Mouse (Mus musculus) right cerebral cortex, postnatal 4 days (tissue): ENCODE measurements around the gene Hexim1.
A peak's percentile ranks its signal among the peaks of the same experiment; 100 is the strongest.

Experiments used
- DNase-seq: peaks from one replicate; pipeline ENCODE4 v3.0.0-alpha.2; 2022

The Hexim1 gene

GRCm38 (mm10) chr11:103116008-103116818, at the start of gene Hexim1:
TSS of gene Hexim1 (plus strand) at chr11:103116231.
- peak; percentile 99 for DNase-seq

- DNase-seq: no peak
Measured at GRCm38 (mm10) chr11:103067051-103067361, 49.0 kb upstream of the Hexim1 start.

GRCm38 (mm10) chr11:103067457-103068001, 48.5 kb upstream of the Hexim1 start:
- no peak for DNase-seq

GRCm38 (mm10) chr11:103068272-103068671, 47.8 kb upstream of the Hexim1 start:
- DNase-seq: no peak

GRCm38 (mm10) chr11:103068884-103069283, 47.1 kb upstream of the Hexim1 start:
- no peak for DNase-seq

- no peak for DNase-seq
Measured at GRCm38 (mm10) chr11:103069731-103070130, 46.3 kb upstream of the Hexim1 start.

GRCm38 (mm10) chr11:103070322-103070880, 45.6 kb upstream of the Hexim1 start:
- DNase-seq: no peak

GRCm38 (mm10) chr11:103073671-103074070, 42.4 kb upstream of the Hexim1 start:
- no peak for DNase-seq

- DNase-seq: no peak
Measured at GRCm38 (mm10) chr11:103074121-103074650, 41.8 kb upstream of the Hexim1 start.

- DNase-seq: no peak
Measured at GRCm38 (mm10) chr11:103074796-103075323, 41.2 kb upstream of the Hexim1 start.

- DNase-seq: no peak
Measured at GRCm38 (mm10) chr11:103076010-103076409, 40.0 kb upstream of the Hexim1 start.

- no peak for DNase-seq
Measured at GRCm38 (mm10) chr11:103076581-103076980, 39.5 kb upstream of the Hexim1 start.

GRCm38 (mm10) chr11:103078131-103078530, 37.9 kb upstream of the Hexim1 start:
- no peak for DNase-seq

GRCm38 (mm10) chr11:103080323-103081091, 35.5 kb upstream of the Hexim1 start:
- DNase-seq: no peak

GRCm38 (mm10) chr11:103081631-103082030, 34.4 kb upstream of the Hexim1 start:
- DNase-seq: no peak

- no peak for DNase-seq
Measured at GRCm38 (mm10) chr11:103093306-103093705, 22.7 kb upstream of the Hexim1 start.

GRCm38 (mm10) chr11:103093862-103094833, 21.9 kb upstream of the Hexim1 start:
- DNase-seq: no peak

GRCm38 (mm10) chr11:103095107-103095670, 20.8 kb upstream of the Hexim1 start:
- DNase-seq: no peak

GRCm38 (mm10) chr11:103095801-103096200, 20.2 kb upstream of the Hexim1 start:
- no peak for DNase-seq

- DNase-seq: no peak
Measured at GRCm38 (mm10) chr11:103096979-103097894, 18.8 kb upstream of the Hexim1 start.
